Mouse (Mus musculus) adrenal gland, postnatal 14 days (tissue): Measurements from ENCODE around the gene Rpusd2. TPM values are rescaled to one million over a fixed set of nuclear protein-coding genes. Genes with fewer than 3 reads are reported as not detected.
A peak's percentile ranks its signal among the peaks of the same experiment; 100 is the strongest.

Experiments
- DNase-seq: peaks from one replicate; pipeline ENCODE4 v3.0.0; 2021; ENCODE audit warnings: mixed read lengths
- total RNA-seq: library from RNA; stranded (reverse); gene quantifications from 2 replicates; pipeline ENCODE4 v1.2.3, GENCODE M21; 2021

Gene Rpusd2
- total RNA-seq, 1 experiment from 2014 or later = 4.6 TPM

GRCm38 (mm10) chr2:119032191-119032590 is 2.4 kb upstream of the Rpusd2 start:
- DNase-seq = no peak

DNA sequence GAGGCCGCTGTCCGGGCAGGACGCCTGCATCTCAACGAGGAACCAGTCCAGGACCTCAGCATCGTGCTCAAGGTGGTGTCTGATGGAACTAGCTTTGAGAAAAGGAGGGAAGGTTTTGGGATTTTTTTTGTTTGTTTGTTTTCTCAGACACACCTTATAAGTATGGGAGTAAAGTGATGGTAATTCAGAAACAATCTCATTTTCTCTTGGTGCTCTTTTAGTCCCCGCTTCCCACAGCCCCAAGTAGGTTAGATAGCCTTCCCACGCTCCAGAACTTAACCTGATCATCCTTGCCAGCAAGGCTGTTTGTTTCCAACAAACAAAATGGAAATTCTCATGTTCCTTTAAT is 781 bp downstream of the Rpusd2 start:
- no peak for DNase-seq

DNA sequence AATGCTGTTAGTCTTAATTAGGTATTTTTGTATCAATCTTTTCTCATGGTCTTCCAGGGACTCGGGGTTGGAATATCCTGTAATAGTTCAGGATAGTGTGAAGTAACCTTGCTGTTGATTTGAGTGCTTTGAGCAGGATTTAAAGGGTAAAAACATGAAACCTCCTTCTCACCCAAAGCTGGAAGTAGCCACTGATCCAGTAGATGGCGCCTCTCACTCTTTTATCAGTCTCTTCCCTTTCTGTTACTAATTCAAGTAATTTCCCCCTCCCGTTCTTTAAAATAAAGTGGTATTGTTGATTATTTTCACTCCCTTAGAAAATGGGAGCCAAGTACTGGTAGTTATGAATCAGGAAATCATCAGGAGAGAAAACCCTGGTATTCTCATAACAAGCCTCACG is 6.3 kb downstream of the Rpusd2 start:
- peak; percentile 33 for DNase-seq

GRCm38 (mm10) chr2:119045163-119045562 is 10.6 kb downstream of the Rpusd2 start:
- DNase-seq = no peak

DNA sequence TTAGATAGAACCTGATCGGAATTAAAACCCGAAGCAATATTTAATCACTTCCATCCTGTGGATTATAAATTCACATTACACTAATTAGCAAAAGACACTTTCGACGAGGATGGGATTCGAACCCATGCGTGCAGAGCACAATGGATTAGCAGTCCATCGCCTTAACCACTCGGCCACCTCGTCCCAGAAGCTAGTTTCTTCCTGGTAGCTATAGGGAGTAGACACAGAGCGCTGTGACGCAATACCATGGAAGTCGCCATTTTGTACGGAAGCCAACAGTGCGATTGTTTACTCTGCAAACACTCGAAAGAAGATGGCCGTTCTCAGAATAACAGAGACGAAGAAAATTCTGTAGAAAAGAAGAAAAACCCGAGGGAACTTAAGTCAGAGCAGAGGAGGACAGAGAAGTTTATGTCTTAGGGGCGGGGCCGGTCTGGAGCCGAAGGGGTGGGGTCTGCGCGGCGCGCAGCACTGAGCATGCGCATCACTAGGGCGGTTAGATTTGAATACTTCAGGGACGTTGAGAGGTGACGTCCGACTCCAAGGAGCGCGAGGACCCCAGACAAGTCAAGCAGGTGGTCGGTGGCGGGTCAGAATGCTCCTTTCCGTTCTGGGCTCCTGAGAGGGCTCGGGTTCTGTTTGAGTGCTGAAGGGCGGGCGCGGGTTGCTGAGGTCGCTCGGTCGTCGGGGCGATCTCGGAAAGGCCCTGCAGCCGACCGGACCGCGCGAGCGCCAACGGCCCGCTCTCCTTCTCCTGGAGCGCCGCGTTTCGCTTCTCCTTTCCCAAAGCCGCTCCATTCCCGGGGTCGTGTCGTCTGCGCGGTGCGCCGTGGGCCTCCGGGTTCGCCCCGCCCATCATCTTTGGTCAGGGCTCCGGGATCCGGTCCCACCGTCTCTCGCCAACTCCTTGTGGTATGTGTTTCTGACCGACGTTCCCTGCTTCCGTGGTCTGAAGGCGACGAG is 12.3 kb downstream of the Rpusd2 start, which contains the start of gene Knl1:
Gene Knl1 (plus strand): TSS at position 471 of the 963 bp plus-strand sequence.
- peak; percentile 94 for DNase-seq

GRCm38 (mm10) chr2:119047849-119048248 is 13.3 kb downstream of the Rpusd2 start:
- no peak for DNase-seq

GRCm38 (mm10) chr2:119050132-119050650 is 15.6 kb downstream of the Rpusd2 start:
- DNase-seq = no peak

GRCm38 (mm10) chr2:119060139-119060538 is 25.5 kb downstream of the Rpusd2 start:
- DNase-seq = no peak

GRCm38 (mm10) chr2:119072397-119072796 is 37.8 kb downstream of the Rpusd2 start:
- no peak for DNase-seq

DNA sequence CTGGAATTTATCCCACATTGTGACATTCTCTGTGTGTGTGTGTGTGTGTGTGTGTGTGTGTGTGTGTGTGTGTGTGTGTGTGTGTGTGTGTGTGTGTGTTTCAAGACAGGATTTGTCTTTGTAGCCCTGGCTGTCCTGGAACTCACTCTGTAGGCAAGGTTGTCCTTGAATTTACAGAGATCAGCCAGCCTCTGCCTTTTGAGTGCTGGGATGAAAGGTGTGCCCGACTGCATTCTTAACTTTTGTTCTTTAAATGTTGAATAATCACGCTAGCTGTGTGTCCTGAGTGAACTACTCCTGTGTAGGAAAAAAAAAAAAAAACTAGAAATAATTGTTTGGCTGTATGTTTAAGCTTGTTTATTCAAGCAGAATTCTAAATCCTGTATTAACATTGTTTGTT is 51.6 kb downstream of the Rpusd2 start:
- no peak for DNase-seq

Other genes with a start within 250 kb of the Rpusd2 start
- gene Knstrn, start 220.8 kb upstream of the Rpusd2 start, total RNA-seq = 17.8 and 17.9 TPM in 2 replicates
- gene Ivd, start 172.8 kb upstream of the Rpusd2 start, total RNA-seq = 173 and 197 TPM in 2 replicates
- gene Bahd1, start 134.4 kb upstream of the Rpusd2 start, total RNA-seq = 32.3 and 33.7 TPM in 2 replicates
- gene Chst14, start 108.3 kb upstream of the Rpusd2 start, total RNA-seq = 10.1 and 13.3 TPM in 2 replicates
- 14.8 and 16.9 TPM in 2 replicates for gene Ccdc32, start 5.4 kb upstream of the Rpusd2 start, total RNA-seq
- gene Knl1, start 12.3 kb downstream of the Rpusd2 start, total RNA-seq = 8.1 and 8.3 TPM in 2 replicates
- 7.8 and 8.7 TPM in 2 replicates for gene Rad51, start 78.0 kb downstream of the Rpusd2 start, total RNA-seq
- gene Rmdn3, start 122.2 kb downstream of the Rpusd2 start, total RNA-seq = 71.5 and 85.1 TPM in 2 replicates
- gene Gchfr, start 133.0 kb downstream of the Rpusd2 start, total RNA-seq = 6.7 and 35.4 TPM in 2 replicates
- gene Gm14137, start 139.7 kb downstream of the Rpusd2 start, total RNA-seq = 0.23 and 0.26 TPM in 2 replicates
- 24.9 and 33.6 TPM in 2 replicates for gene Zfyve19, start 173.8 kb downstream of the Rpusd2 start, total RNA-seq
- gene Dnajc17, start 174.0 kb downstream of the Rpusd2 start, total RNA-seq = 12.7 and 17.9 TPM in 2 replicates
- not detected in 2 replicates for gene Ppp1r14d, start 195.1 kb downstream of the Rpusd2 start, total RNA-seq
- gene Spint1, start 202.6 kb downstream of the Rpusd2 start, total RNA-seq = 4.7 and 4.8 TPM in 2 replicates
- gene Rhov, start 236.5 kb downstream of the Rpusd2 start, total RNA-seq = 0.41 TPM in 1 of 2 replicates, not detected in the other